Mouse (Mus musculus): ENCODE measurements around the gene Chst12. TPM values are rescaled to one million over a fixed set of nuclear protein-coding genes. Genes with fewer than 3 reads are reported as not detected.
"Not testable (repeated sequence)": the region's sequence is repeated elsewhere in the genome, so short reads cannot be mapped to it uniquely, and the experiment has no call there.

Gene Chst12
- polyA plus RNA-seq (2015; fragmentation: Nextera tagmentation; extraction: Ambion mirVana), result 21.1 and 21.7 TPM in 2 replicates

DNA sequence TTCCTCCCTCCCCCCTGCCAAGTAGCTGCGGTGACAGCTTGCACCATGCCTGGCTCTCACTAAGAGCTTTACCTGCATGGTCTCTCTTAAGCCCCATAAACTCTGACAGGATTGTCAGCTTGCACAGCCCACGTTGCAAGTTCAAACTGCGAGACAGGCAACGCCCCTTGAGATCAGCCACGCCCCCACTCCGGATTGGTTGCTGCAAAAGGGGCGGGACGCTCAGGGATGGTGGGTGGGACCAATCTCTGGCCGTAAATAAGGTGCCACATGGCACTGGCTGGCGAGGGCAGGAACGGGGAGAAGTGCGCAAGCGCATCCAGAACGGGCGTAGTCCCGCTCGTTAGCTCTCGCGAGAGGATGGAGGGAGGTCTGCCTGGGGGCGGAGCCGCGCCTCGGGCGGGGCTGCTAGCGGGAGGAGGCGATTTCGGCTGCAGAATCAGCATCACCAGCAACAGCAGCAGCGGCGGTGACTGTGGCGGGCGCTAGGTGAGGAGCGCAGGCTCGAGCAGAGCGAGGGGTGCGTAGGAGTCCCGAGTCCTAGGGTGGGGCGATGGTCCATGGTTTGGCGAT lies at the start of gene Chst12:
Gene Chst12 (plus strand): TSS at position 343 of the 573 bp plus-strand sequence.
- Histone ChIP-seq H3K4me2 (peak within 1 kb of the TSS; percentile 86), H3K4me1 (peaks cover 51% of the 10 kb centered on the region), H3K27me3 (replicated peaks) (no peaks in the 10 kb centered on the region), H3K9ac (peak within 1 kb of the TSS; percentile 58; the same call in 1 of the 2 replicates), H3K36me3 (no peaks in the 10 kb centered on the region), H3K9me3 (no peaks in the 10 kb centered on the region), H3K27ac (peak within 1 kb of the TSS; percentile 73), H3K4me3 (replicated peaks) (peak within 1 kb of the TSS; percentile 72)
- WGBS, result under 1% methylated on average over 38 of the region's 38 CpGs
- peak; percentile 93 for ATAC-seq (ENCODE audit: insufficient read depth, low FRiP score, low read depth)

DNA sequence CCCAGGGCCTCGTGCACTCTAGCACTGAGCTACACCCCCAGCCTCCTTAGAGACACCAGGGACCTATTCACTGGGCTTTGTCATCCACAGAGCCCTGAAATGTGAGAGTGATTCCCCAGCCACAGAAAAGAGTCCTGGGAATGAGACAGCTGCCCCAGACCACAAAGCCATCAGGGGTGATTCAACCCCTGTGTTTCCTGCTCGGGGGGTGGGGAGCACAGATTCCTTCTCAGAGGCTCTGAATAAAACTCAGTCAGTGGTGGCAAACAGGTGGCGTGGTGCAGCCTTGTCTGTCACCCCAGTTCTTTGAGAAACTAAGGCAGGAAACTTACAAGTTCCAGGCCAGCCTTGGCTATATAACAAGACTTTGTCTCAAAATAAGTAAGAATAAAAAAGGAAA lies 43.9 kb upstream of the Chst12 start:
- H3K27me3 ChIP-seq (replicated peaks), result no peaks in the 10 kb centered on the region
- no peak for ATAC-seq (ENCODE audit: insufficient read depth, low FRiP score, low read depth)
- H3K9me3 ChIP-seq, result no peaks in the 10 kb centered on the region
- H3K4me3 ChIP-seq (replicated peaks), result no peak overlapping the region
- H3K4me2 ChIP-seq, result no peak overlapping the region
- WGBS, result 77% methylated on average over 3 of the region's 3 CpGs
- no peak overlapping the region for H3K27ac ChIP-seq
- H3K36me3 ChIP-seq, result no peaks in the 10 kb centered on the region
- H3K9ac ChIP-seq, result no peak overlapping the region
- 0 out of 2 replicates have a peak, but pooled peaks cover 2% of the 10 kb centered on the region for H3K4me1 ChIP-seq

DNA sequence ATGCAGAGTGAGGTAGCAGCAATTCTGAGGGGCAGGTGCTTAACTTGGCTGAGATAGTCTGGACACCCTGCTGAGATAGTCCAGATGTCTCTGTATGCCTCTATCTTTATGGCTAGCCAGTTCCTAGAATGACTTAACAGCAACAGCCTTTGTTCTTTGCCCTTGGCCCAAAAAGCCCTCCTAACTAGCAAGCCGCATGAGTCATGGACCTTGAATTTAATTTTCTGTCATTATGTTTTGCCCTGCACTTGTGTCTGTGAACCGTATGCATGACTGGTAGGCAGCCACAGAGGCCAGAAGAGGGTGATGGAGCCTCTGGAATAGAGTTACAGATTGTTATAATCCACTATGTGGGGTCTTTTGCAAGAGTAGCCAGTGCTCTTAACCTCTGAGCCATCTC lies 42.2 kb upstream of the Chst12 start:
- not testable (repeated sequence) for H3K4me2 ChIP-seq; H3K36me3 ChIP-seq; H3K9ac ChIP-seq; H3K4me3 ChIP-seq (replicated peaks); H3K27me3 ChIP-seq (replicated peaks); H3K9me3 ChIP-seq; H3K27ac ChIP-seq; H3K4me1 ChIP-seq; ATAC-seq (ENCODE audit: insufficient read depth, low FRiP score, low read depth)
- 87% methylated on average over 2 of the region's 2 CpGs for WGBS

DNA sequence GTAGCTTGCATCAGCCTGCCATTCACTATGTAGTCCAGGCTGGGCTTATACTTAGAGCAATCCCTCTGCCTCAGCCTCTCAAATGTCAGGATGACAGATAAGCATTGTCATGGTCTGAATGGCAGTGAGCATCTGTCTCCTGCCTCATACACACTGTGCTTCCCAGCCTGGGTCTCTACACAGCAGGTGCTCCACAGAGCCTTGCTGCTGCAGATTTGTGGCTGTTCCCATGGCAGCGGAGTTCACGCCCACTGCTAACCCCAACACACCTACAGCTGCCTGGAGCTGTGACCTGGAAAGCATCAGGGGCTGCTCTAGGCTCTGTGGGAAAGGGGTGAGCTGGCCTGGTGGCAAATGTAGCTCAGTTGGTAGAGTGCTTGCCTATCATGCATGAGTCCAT lies 40.4 kb upstream of the Chst12 start:
- no peak for ATAC-seq (ENCODE audit: insufficient read depth, low FRiP score, low read depth)
- H3K27me3 ChIP-seq (replicated peaks), result no peaks in the 10 kb centered on the region
- 0 out of 2 replicates have a peak, but pooled peaks cover 2% of the 10 kb centered on the region for H3K4me1 ChIP-seq
- H3K27ac ChIP-seq, result no peak overlapping the region
- 81% methylated on average over 2 of the region's 2 CpGs for WGBS
- no peak overlapping the region for H3K9ac ChIP-seq
- H3K4me2 ChIP-seq, result no peak overlapping the region
- no peaks in the 10 kb centered on the region for H3K36me3 ChIP-seq
- H3K4me3 ChIP-seq (replicated peaks), result no peak overlapping the region
- H3K9me3 ChIP-seq, result no peaks in the 10 kb centered on the region

DNA sequence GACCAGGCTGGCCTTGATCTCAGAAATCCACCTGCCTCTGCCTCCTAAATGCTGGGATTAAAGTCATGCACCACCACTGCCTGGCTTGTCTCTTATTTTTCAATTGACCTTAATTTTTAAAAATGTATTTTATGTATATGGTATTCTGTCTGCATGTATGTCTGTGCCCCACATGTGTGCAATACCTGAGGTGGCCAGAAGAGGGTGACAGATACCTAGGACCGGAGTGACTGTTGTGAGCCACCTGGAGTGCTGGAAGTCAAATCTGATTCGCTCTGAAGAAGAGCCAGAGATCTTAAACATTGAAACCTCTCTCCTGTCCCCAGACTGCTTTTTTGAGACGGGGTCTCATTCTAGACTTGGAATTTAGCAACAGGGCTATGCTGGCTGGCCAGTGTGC lies 33.0 kb upstream of the Chst12 start:
- Histone ChIP-seq H3K36me3 (no peaks in the 10 kb centered on the region), H3K4me1 (no peaks in the 10 kb centered on the region), H3K4me3 (replicated peaks) (no peak overlapping the region), H3K9me3 (no peaks in the 10 kb centered on the region), H3K9ac (no peak overlapping the region), H3K27me3 (replicated peaks) (no peaks in the 10 kb centered on the region), H3K27ac (no peak overlapping the region), H3K4me2 (no peak overlapping the region)
- 70% methylated on average over 3 of the region's 3 CpGs for WGBS
- ATAC-seq (ENCODE audit: insufficient read depth, low FRiP score, low read depth), result no peak

GRCm38 (mm10) chr5:140481458-140481857 lies 23.9 kb upstream of the Chst12 start:
- WGBS, result 62% methylated on average over 4 of the region's 4 CpGs
- Histone ChIP-seq H3K27me3 (replicated peaks) (no peaks in the 10 kb centered on the region), H3K4me2 (no peak overlapping the region), H3K4me3 (replicated peaks) (no peak overlapping the region), H3K9ac (no peak overlapping the region), H3K9me3 (no peaks in the 10 kb centered on the region), H3K27ac (no peak overlapping the region), H3K4me1 (no peaks in the 10 kb centered on the region), H3K36me3 (no peaks in the 10 kb centered on the region)
- no peak for ATAC-seq (ENCODE audit: insufficient read depth, low FRiP score, low read depth)

DNA sequence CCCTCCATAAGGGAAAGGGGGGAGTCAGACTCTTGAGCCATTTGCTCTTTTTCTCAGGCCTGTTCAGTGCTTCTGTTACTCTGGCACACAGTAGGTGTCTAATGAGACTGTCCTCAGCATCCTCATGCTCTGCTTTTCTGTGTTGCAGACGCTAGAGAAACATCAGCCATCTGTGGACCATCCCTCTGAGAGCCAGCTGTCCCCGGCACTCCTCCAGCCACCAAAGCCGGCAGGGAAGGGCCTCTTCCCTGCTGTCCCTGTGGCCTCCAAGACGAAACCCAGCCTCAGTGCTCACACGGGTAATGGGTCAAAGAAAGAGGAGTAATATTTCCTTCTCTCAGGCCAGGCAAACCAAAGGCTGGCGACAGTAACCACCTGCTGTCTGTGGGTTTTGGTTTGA lies 14.2 kb upstream of the Chst12 start:
- ATAC-seq (ENCODE audit: insufficient read depth, low FRiP score, low read depth), result no peak
- Histone ChIP-seq H3K36me3 (no peaks in the 10 kb centered on the region), H3K9me3 (no peaks in the 10 kb centered on the region), H3K9ac (no peak overlapping the region), H3K27me3 (replicated peaks) (no peaks in the 10 kb centered on the region), H3K4me3 (replicated peaks) (no peak overlapping the region), H3K27ac (no peak overlapping the region), H3K4me1 (no peaks in the 10 kb centered on the region), H3K4me2 (no peak overlapping the region)
- WGBS, result 60% methylated on average over 6 of the region's 6 CpGs

- Histone ChIP-seq H3K36me3 (no peaks in the 10 kb centered on the region), H3K4me3 (replicated peaks) (no peak overlapping the region), H3K27me3 (replicated peaks) (no peaks in the 10 kb centered on the region), H3K27ac (no peak overlapping the region), H3K9me3 (no peaks in the 10 kb centered on the region), H3K4me2 (no peak overlapping the region), H3K9ac (no peak overlapping the region), H3K4me1 (no peaks in the 10 kb centered on the region)
- ATAC-seq (ENCODE audit: insufficient read depth, low FRiP score, low read depth), result no peak
- 17% methylated on average over 11 of the region's 11 CpGs for WGBS
Measured at GRCm38 (mm10) chr5:140492684-140493233, 12.6 kb upstream of the Chst12 start.

GRCm38 (mm10) chr5:140498176-140498575 lies 7.2 kb upstream of the Chst12 start:
- H3K27me3 ChIP-seq (replicated peaks), result no peaks in the 10 kb centered on the region
- H3K4me2 ChIP-seq, result no peak overlapping the region
- H3K27ac ChIP-seq, result no peak overlapping the region
- 72% methylated on average over 6 of the region's 6 CpGs for WGBS
- H3K4me3 ChIP-seq (replicated peaks), result no peak overlapping the region
- H3K36me3 ChIP-seq, result no peaks in the 10 kb centered on the region
- H3K4me1 ChIP-seq, result peaks cover 8% of the 10 kb centered on the region
- H3K9ac ChIP-seq, result no peak overlapping the region
- ATAC-seq (ENCODE audit: insufficient read depth, low FRiP score, low read depth), result no peak
- H3K9me3 ChIP-seq, result no peaks in the 10 kb centered on the region

GRCm38 (mm10) chr5:140500736-140501135 lies 4.6 kb upstream of the Chst12 start:
- H3K36me3 ChIP-seq, result no peaks in the 10 kb centered on the region
- no peak overlapping the region for H3K27ac ChIP-seq
- H3K27me3 ChIP-seq (replicated peaks), result no peaks in the 10 kb centered on the region
- ATAC-seq (ENCODE audit: insufficient read depth, low FRiP score, low read depth), result no peak
- 79% methylated on average over 6 of the region's 6 CpGs for WGBS
- no peak overlapping the region for H3K9ac ChIP-seq
- no peak overlapping the region for H3K4me3 ChIP-seq (replicated peaks)
- no peak overlapping the region for H3K4me2 ChIP-seq
- H3K9me3 ChIP-seq, result no peaks in the 10 kb centered on the region
- H3K4me1 ChIP-seq, result peaks cover 17% of the 10 kb centered on the region

- H3K27ac ChIP-seq, result peak overlapping the region; percentile 49; the same call in 1 of the 2 replicates
- ATAC-seq (ENCODE audit: insufficient read depth, low FRiP score, low read depth), result no peak
- no peaks in the 10 kb centered on the region for H3K9me3 ChIP-seq
- H3K4me1 ChIP-seq, result peaks cover 30% of the 10 kb centered on the region
- no peaks in the 10 kb centered on the region for H3K36me3 ChIP-seq
- H3K4me3 ChIP-seq (replicated peaks), result peak overlapping the region; percentile 18
- 24% methylated on average over 14 of the region's 14 CpGs for WGBS
- H3K4me2 ChIP-seq, result peak overlapping the region; percentile 47
- H3K9ac ChIP-seq, result no peak overlapping the region
- H3K27me3 ChIP-seq (replicated peaks), result no peaks in the 10 kb centered on the region
Measured at GRCm38 (mm10) chr5:140501982-140502836, 3.1 kb upstream of the Chst12 start.

- peak overlapping the region; percentile 18 for H3K4me3 ChIP-seq (replicated peaks)
- under 1% methylated on average over 12 of the region's 12 CpGs for WGBS
- peaks cover 38% of the 10 kb centered on the region for H3K4me1 ChIP-seq
- ATAC-seq (ENCODE audit: insufficient read depth, low FRiP score, low read depth); H3K9me3 ChIP-seq; H3K36me3 ChIP-seq; H3K27me3 ChIP-seq (replicated peaks); H3K9ac ChIP-seq: not testable (repeated sequence)
- peak overlapping the region; percentile 49; the same call in 1 of the 2 replicates for H3K27ac ChIP-seq
- peak overlapping the region; percentile 47 for H3K4me2 ChIP-seq
Measured at GRCm38 (mm10) chr5:140502925-140503324, 2.4 kb upstream of the Chst12 start.

All from stomach, embryonic 15.5 days (tissue).